8 mouse cellular contexts compared by ENCODE assay signal in the genomic region with DNA sequence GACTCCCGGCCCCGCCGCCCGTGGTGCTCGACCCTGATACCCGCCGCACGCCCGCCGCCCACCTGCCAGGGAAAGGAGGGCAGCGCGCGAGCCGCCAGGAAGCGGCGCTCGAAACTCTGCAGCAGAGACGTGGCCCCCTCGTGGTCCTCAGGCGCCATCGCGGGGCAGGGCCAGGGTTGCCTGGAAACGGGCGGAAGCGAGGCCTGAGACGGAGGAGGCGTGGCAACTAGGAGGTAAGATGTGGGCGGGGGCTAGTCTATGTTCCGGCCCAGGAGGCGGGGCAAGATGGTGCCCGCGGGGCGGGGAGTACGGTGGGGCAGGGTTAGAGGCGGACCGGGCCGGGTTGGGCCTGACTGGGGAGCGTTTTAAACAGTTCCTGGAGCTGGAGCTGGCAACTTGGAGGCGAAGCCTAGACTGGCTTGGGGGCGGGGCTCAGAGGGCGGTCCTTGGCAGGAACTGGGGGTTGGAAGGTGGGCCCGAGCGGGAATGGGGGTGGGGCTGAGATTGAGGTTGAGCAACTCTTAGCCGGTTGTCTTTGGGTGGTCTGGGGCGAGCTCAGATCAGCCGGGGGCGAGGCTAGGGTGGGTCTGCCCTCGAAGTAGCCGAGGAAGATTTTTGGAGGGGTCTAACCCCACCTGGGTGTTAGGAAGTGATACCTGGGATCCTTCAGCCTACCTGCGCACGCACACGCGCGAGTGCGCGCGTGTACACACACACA. TPM values are rescaled to one million over a fixed set of nuclear protein-coding genes. Genes with fewer than 3 reads are reported as not detected.
DNase-seq lines count a peak whose midpoint lies in the region; ATAC-seq and TF ChIP-seq lines count a peak whose summit lies in the region.

A gene (minus strand): TSS at position 205 of the 718 bp plus-strand sequence.

- H3K9me3 ChIP-seq in forebrain, embryonic 10.5 days, result no peaks in the 10 kb centered on the region
- no peaks in the 10 kb centered on the region for H3K9me3 ChIP-seq in heart, embryonic 15.5 days (replicated peaks)
- H3K9me3 ChIP-seq in liver, embryonic 14.5 days (ENCODE audit: control insufficient read depth, low read length), result no peaks in the 10 kb centered on the region
- no peaks in the 10 kb centered on the region for H3K9me3 ChIP-seq in neural tube, embryonic 11.5 days (ENCODE audit: control insufficient read depth, low read length)
- no peaks in the 10 kb centered on the region for H3K9me3 ChIP-seq in stomach, postnatal 0 days (ENCODE audit: control insufficient read depth, low read length)

- 2% methylated on average over 57 of the region's 57 CpGs for WGBS in forebrain, embryonic 10.5 days
- whole genome bisulfite sequencing in heart, embryonic 15.5 days, result under 1% methylated on average over 57 of the region's 57 CpGs
- 2% methylated on average over 57 of the region's 57 CpGs for WGBS in liver, embryonic 14.5 days (ENCODE audit: insufficient replicate concordance)
- 1% methylated on average over 53 of the region's 57 CpGs for WGBS in neural tube, embryonic 11.5 days
- 1% methylated on average over 50 of the region's 57 CpGs for WGBS in stomach, postnatal 0 days

- peak within 1 kb of the TSS; percentile 70 for H3K4me3 ChIP-seq in forebrain, embryonic 10.5 days
- peak within 1 kb of the TSS; percentile 81 for H3K4me3 ChIP-seq in heart, embryonic 15.5 days
- H3K4me3 ChIP-seq in liver, embryonic 14.5 days (ENCODE audit: insufficient read depth in 1 of 2, low read depth in 2 of 2, low read length in 2 of 2), result peak within 1 kb of the TSS; percentile 74 to 76
- peak within 1 kb of the TSS; percentile 53 for H3K4me3 ChIP-seq in neural tube, embryonic 11.5 days (ENCODE audit: low read depth, low read length)
- H3K4me3 ChIP-seq in stomach, postnatal 0 days (ENCODE audit: low read depth, low read length), result peak within 1 kb of the TSS; percentile 68

- DNase-seq in CD8-positive naive resting alpha-beta T cell, adult 2 months (ENCODE audit: low read depth in 2 of 2, low spot score in 2 of 2), result peak; percentile 99
- peak; percentile 97 for DNase-seq in c-Kit-positive CD71-negative TER-119-negative erythroid progenitor cells, embryonic 14.5 days (ENCODE audit: low read depth)
- DNase-seq in forebrain, embryonic 10.5 days (ENCODE audit: extremely low spot score, low spot score), result peak; percentile 99
- DNase-seq in kidney, postnatal 25 days, result peak; percentile 99
- peak; percentile 93 to 95 (median 93) for DNase-seq in liver, embryonic 14.5 days (ENCODE audit: low read depth in 3 of 3, low spot score in 3 of 3)
- DNase-seq in neural tube, embryonic 11.5 days (ENCODE audit: low spot score), result peak; percentile 99
- peak; percentile 100 for DNase-seq in stomach, postnatal 0 days (ENCODE audit: low spot score)

- H3K27ac ChIP-seq in forebrain, embryonic 10.5 days, result peak within 1 kb of the TSS; percentile 94
- peak within 1 kb of the TSS; percentile 86 for H3K27ac ChIP-seq in heart, embryonic 15.5 days
- no peak within 1 kb of the TSS; the same call in 1 of the 2 replicates for H3K27ac ChIP-seq in liver, embryonic 14.5 days
- peak within 1 kb of the TSS; percentile 64 for H3K27ac ChIP-seq in neural tube, embryonic 11.5 days (ENCODE audit: low read depth, low read length)
- peak within 1 kb of the TSS; percentile 77 for H3K27ac ChIP-seq in stomach, postnatal 0 days (replicated peaks)

- H3K4me2 ChIP-seq in heart, embryonic 15.5 days, result peak within 1 kb of the TSS; percentile 82
- H3K4me2 ChIP-seq in liver, embryonic 14.5 days (ENCODE audit: low read depth), result peak within 1 kb of the TSS; percentile 82
- H3K4me2 ChIP-seq in neural tube, embryonic 11.5 days (ENCODE audit: low read depth), result peak within 1 kb of the TSS; percentile 79
- peak within 1 kb of the TSS; percentile 90 for H3K4me2 ChIP-seq in stomach, postnatal 0 days (replicated peaks; ENCODE audit: low read depth)

- TF ChIP-seq CTCF in liver, embryonic 14.5 days (IDR thresholded peaks at IDR 0.05; ENCODE audit: low read depth), result peak; percentile 88
- TF ChIP-seq CTCF in stomach, postnatal 0 days (IDR thresholded peaks at IDR 0.05; ENCODE audit: low read depth), result peak; percentile 86

- H3K4me1 ChIP-seq in forebrain, embryonic 10.5 days, result peaks cover 25% of the 10 kb centered on the region
- peaks cover 19% of the 10 kb centered on the region for H3K4me1 ChIP-seq in heart, embryonic 15.5 days (replicated peaks)
- H3K4me1 ChIP-seq in liver, embryonic 14.5 days (replicated peaks; ENCODE audit: control insufficient read depth in 2 of 2, insufficient read depth in 2 of 2, low read length in 1 of 2), result peaks cover 7 to 14% of the 10 kb centered on the region in 2 experiments
- H3K4me1 ChIP-seq in neural tube, embryonic 11.5 days (ENCODE audit: control insufficient read depth, insufficient read depth, low read length), result peaks cover 12% of the 10 kb centered on the region
- H3K4me1 ChIP-seq in stomach, postnatal 0 days (replicated peaks; ENCODE audit: control insufficient read depth, insufficient read depth), result no peaks in the 10 kb centered on the region; the same call in 1 of the 2 replicates

- peaks cover 12% of the 10 kb centered on the region for H3K36me3 ChIP-seq in forebrain, embryonic 10.5 days (replicated peaks)
- H3K36me3 ChIP-seq in heart, embryonic 15.5 days, result no peaks in the 10 kb centered on the region
- H3K36me3 ChIP-seq in liver, embryonic 14.5 days (replicated peaks; ENCODE audit: control insufficient read depth, insufficient read depth, low read depth), result no peaks in the 10 kb centered on the region
- no peaks in the 10 kb centered on the region for H3K36me3 ChIP-seq in neural tube, embryonic 11.5 days (ENCODE audit: control insufficient read depth, insufficient read depth, low read length)
- H3K36me3 ChIP-seq in stomach, postnatal 0 days (ENCODE audit: control insufficient read depth, insufficient read depth, low read length), result no peaks in the 10 kb centered on the region

- no peak for TF ChIP-seq EP300 in liver, embryonic 14.5 days (IDR thresholded peaks at IDR 0.05; ENCODE audit: low read depth)
- no peak for TF ChIP-seq EP300 in stomach, postnatal 0 days (optimal IDR thresholded peaks at IDR 0.05)

- peak within 1 kb of the TSS; percentile 83 for H3K9ac ChIP-seq in heart, embryonic 15.5 days
- peak within 1 kb of the TSS; percentile 65 for H3K9ac ChIP-seq in liver, embryonic 14.5 days (replicated peaks)
- H3K9ac ChIP-seq in neural tube, embryonic 11.5 days (ENCODE audit: low read length), result peak within 1 kb of the TSS; percentile 71
- peak within 1 kb of the TSS; percentile 84 for H3K9ac ChIP-seq in stomach, postnatal 0 days (ENCODE audit: low read length)

- no peaks in the 10 kb centered on the region for H3K27me3 ChIP-seq in forebrain, embryonic 10.5 days (ENCODE audit: poor library complexity, severe bottlenecking)
- H3K27me3 ChIP-seq in heart, embryonic 15.5 days, result no peaks in the 10 kb centered on the region
- no peaks in the 10 kb centered on the region for H3K27me3 ChIP-seq in liver, embryonic 14.5 days (ENCODE audit: control insufficient read depth, insufficient read depth, low read length)
- H3K27me3 ChIP-seq in neural tube, embryonic 11.5 days (ENCODE audit: control insufficient read depth, insufficient read depth, low read length), result no peaks in the 10 kb centered on the region
- no peaks in the 10 kb centered on the region for H3K27me3 ChIP-seq in stomach, postnatal 0 days (ENCODE audit: control insufficient read depth, insufficient read depth, low read length)

- peak; percentile 96 for ATAC-seq in heart, embryonic 15.5 days (replicated peaks; ENCODE audit: insufficient number of reproducible peaks, insufficient read depth, low FRiP score, low read depth)
- ATAC-seq in liver, embryonic 14.5 days (ENCODE audit: insufficient read depth), result peak; percentile 93
- ATAC-seq in neural tube, embryonic 11.5 days (ENCODE audit: insufficient read depth, low FRiP score, low TSS enrichment), result peak; percentile 90
- peak; percentile 98 for ATAC-seq in stomach, postnatal 0 days (ENCODE audit: low FRiP score, low TSS enrichment)

RNA-seq across cellular contexts. Expression of the gene that starts here (rescaled TPM):
- 21.5 and 22.0 TPM in 2 replicates for polyA plus RNA-seq in forebrain, embryonic 10.5 days (2016; fragmentation: Nextera tagmentation; extraction: Ambion mirVana)
- polyA plus RNA-seq in heart, embryonic 15.5 days (2015; fragmentation: Nextera tagmentation; extraction: Ambion mirVana), result 19.8 and 27.6 TPM in 2 replicates
- 10.7 and 16.3 TPM in 2 replicates for polyA plus RNA-seq in liver, embryonic 14.5 days (2012; rRNA removed)
- polyA plus RNA-seq in liver, embryonic 14.5 days (2014; fragmentation: Nextera tagmentation; extraction: Ambion mirVana), result 9.9 and 12.3 TPM in 2 replicates
- 10.6 and 15.2 TPM in 2 replicates for polyA plus RNA-seq in neural tube, embryonic 11.5 days (2014; fragmentation: Nextera tagmentation; extraction: Ambion mirVana)
- 28.5 and 29.1 TPM in 2 replicates for polyA plus RNA-seq in stomach, postnatal 0 days (2015; fragmentation: Nextera tagmentation; extraction: Ambion mirVana)
